Mouse (Mus musculus) liver, embryonic 16.5 days (tissue): ENCODE data around the gene Mamdc2. TPM values are rescaled to one million over a fixed set of nuclear protein-coding genes. Genes with fewer than 3 reads are reported as not detected.
A peak's percentile ranks its signal among the peaks of the same experiment; 100 is the strongest.

Experiments used
- ATAC-seq: fragments of 200-750 bp; cut with Nextera tagmentation; 2 replicates; pipeline ENCODE4 v1.8.0; 2017; ENCODE audit warnings: low read depth, mild to moderate bottlenecking, moderate number of reproducible peaks, moderate library complexity
- H3K27ac ChIP-seq: fragments of 300-500 bp; sonication (generic); 2 replicates; pipeline ENCODE4 v1.5.1; 2014; ENCODE audit warnings: mild to moderate bottlenecking, low read length
- H3K27me3 ChIP-seq: fragments of 300-500 bp; sonication (generic); 2 replicates; pipeline ENCODE4 v1.6.1; 2014; ENCODE audit warnings: low read depth, low read length, mixed read lengths; ENCODE audit not compliant: control insufficient read depth, insufficient read depth
- H3K36me3 ChIP-seq: fragments of 300-500 bp; sonication (generic); 2 replicates; pipeline ENCODE4 v1.6.1; 2014; ENCODE audit warnings: mild to moderate bottlenecking; ENCODE audit not compliant: control insufficient read depth, insufficient read depth
- H3K4me1 ChIP-seq: fragments of 300-500 bp; sonication (generic); 2 replicates; pipeline ENCODE4 v1.6.1; 2014; ENCODE audit warnings: low read depth, low read length, mixed read lengths; ENCODE audit not compliant: control insufficient read depth
- H3K4me2 ChIP-seq: fragments of 300-500 bp; sonication (generic); 2 replicates; pipeline ENCODE4 v1.6.1; 2014; ENCODE audit warnings: low read depth, low read length, mixed read lengths
- H3K4me3 ChIP-seq: fragments of 300-500 bp; sonication (generic); 2 replicates; pipeline ENCODE4 v1.5.1; 2014; ENCODE audit warnings: low read depth, mild to moderate bottlenecking, low read length
- H3K9ac ChIP-seq: fragments of 300-500 bp; sonication (generic); 2 replicates; pipeline ENCODE4 v1.6.1; 2014; ENCODE audit warnings: low read depth, low read length
- H3K9me3 ChIP-seq: fragments of 300-500 bp; sonication (generic); replicated peaks from 2 replicates; pipeline ENCODE4 v1.6.1; 2016; ENCODE audit warnings: low read length; ENCODE audit not compliant: control insufficient read depth
- WGBS: fragments of 180-500 bp; shearing (Covaris S2); extraction: QIAGEN DNeasy Blood & Tissue Kit; methylation state at CpG from one replicate; pipeline ENCODE4 v1.1.7; 2014; ENCODE audit not compliant: insufficient replicate concordance; 5-methylcytosine and 5-hydroxymethylcytosine counted together
- polyA plus RNA-seq: library from polyadenylated mRNA; unstranded; fragments of >200 nt; fragmentation: Nextera tagmentation; extraction: Ambion mirVana; gene quantifications from 2 replicates; pipeline ENCODE4 v1.2.1, GENCODE M21; 2015

Mamdc2 gene
- polyA plus RNA-seq, 1 experiment from 2014 or later = 0.46 TPM

- Histone ChIP-seq H3K27me3 (no peaks in the 10 kb centered on the region; the same call in 1 of the 2 replicates), H3K4me2 (peak overlapping the region; percentile 57), H3K9ac (no peak overlapping the region), H3K4me1 (no peaks in the 10 kb centered on the region), H3K9me3 (no peaks in the 10 kb centered on the region), H3K36me3 (no peaks in the 10 kb centered on the region), H3K4me3 (peak overlapping the region; percentile 43), H3K27ac (no peak overlapping the region)
- 2% methylated on average over 23 of the region's 23 CpGs for WGBS
- no peak for ATAC-seq
Observed at GRCm38 (mm10) chr19:23447221-23447987, 838 bp downstream of the Mamdc2 start.

DNA sequence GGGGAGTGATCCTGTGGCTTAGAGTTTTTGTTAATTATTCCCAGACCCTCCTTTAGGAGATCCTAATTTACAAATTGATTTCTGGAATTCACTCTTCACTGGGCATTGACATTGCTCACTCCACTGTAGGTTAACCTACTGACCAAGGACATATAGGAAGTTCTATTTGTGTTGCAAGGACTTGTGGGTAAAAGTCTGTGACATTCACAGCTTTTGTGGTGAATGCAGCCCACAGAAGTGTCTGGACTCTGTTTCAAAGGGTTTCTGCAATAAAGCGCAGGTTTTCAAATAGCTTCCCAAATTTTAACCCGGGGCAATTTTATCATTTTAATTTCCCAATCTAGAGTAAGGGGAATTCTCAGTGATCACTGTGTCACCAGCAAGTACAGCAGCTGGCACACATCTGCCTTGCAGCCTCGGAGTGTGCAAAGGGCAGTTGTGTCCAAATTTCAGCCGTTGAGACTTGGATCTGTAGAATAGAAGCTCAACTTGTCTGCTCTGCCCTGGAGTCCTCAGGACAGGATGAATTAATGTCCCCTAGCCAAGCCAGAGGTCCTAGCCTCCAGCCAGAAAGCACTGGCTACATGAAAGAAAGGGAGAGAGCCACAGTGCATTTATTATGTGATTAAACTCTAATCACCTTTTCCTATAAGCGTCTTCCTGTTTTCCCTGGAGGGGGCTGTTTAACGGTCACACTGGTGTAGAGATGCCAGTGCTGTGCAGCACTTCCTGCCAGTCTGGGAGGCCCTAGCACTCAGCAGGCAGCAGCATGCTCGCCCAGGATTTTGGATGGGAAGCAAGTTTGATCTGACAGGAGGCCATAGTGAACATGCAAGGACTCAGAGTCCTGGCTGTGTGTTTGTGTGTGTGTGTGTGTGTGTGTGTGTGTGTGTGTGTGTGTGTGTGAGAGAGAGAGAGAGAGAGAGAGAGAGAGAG is 3.1 kb downstream of the Mamdc2 start:
- Histone ChIP-seq H3K36me3 (no peaks in the 10 kb centered on the region), H3K9me3 (no peaks in the 10 kb centered on the region), H3K4me2 (no peak overlapping the region), H3K4me1 (no peaks in the 10 kb centered on the region), H3K27me3 (no peaks in the 10 kb centered on the region; the same call in 1 of the 2 replicates), H3K27ac (no peak overlapping the region), H3K4me3 (no peak overlapping the region), H3K9ac (no peak overlapping the region)
- 19% methylated on average over 7 of the region's 7 CpGs for WGBS
- ATAC-seq = no peak

GRCm38 (mm10) chr19:23435731-23436130 is 12.5 kb downstream of the Mamdc2 start:
- no peak overlapping the region for H3K4me3 ChIP-seq
- WGBS = 74% methylated on average over 4 of the region's 4 CpGs
- H3K27me3 ChIP-seq = no peaks in the 10 kb centered on the region
- no peaks in the 10 kb centered on the region for H3K36me3 ChIP-seq
- H3K4me2 ChIP-seq = no peak overlapping the region
- H3K9me3 ChIP-seq = no peaks in the 10 kb centered on the region
- no peak overlapping the region for H3K27ac ChIP-seq
- H3K9ac ChIP-seq = no peak overlapping the region
- H3K4me1 ChIP-seq = no peaks in the 10 kb centered on the region
- ATAC-seq = no peak

DNA sequence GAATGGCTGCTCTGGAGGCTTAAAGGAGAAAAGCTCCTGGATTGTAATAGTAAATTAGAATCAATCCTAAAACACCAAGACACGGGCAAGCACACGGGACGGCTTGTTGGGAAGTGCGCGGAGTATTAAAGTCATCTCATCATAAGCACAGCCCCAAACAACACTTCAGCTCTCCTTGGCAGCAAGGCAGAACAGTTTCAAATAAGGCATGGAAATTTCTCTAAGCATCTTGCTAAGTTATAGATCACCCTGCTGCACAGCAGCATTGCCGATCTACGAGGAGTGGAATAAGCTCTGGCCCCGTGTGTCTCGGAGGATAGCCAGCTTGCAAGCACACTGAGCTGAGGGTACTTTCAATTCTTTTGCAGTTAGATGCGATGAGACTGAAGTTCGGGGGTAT is 13.8 kb downstream of the Mamdc2 start:
- Histone ChIP-seq H3K4me1 (no peaks in the 10 kb centered on the region), H3K27ac (no peak overlapping the region), H3K4me3 (no peak overlapping the region), H3K9ac (no peak overlapping the region), H3K9me3 (no peaks in the 10 kb centered on the region), H3K36me3 (no peaks in the 10 kb centered on the region), H3K27me3 (no peaks in the 10 kb centered on the region), H3K4me2 (no peak overlapping the region)
- WGBS = 74% methylated on average over 11 of the region's 11 CpGs
- ATAC-seq = no peak

DNA sequence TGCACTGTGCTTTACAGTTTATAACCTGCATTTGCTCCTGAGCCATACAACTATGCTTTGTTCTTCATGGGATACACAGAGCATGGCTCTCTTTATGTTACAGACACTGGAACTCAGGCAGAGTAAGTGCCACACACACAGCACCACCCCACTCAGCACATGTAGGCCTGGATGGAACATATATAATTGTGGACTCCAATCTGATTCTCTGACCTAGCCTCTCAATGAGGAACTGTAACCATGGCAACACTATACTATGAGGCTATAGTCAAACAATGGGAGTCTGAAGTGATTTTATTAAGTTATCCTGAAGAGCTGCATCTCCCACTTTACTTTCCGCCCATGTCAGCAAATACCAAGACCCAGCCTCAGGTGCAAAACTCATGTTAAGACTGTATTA is 30.6 kb downstream of the Mamdc2 start:
- H3K36me3 ChIP-seq = no peaks in the 10 kb centered on the region
- H3K4me3 ChIP-seq = no peak overlapping the region
- H3K27me3 ChIP-seq = no peaks in the 10 kb centered on the region
- H3K4me2 ChIP-seq = no peak overlapping the region
- no peaks in the 10 kb centered on the region for H3K4me1 ChIP-seq
- WGBS = 50% methylated on average over 1 of the region's 1 CpGs
- H3K27ac ChIP-seq = no peak overlapping the region
- H3K9ac ChIP-seq = no peak overlapping the region
- ATAC-seq = no peak
- H3K9me3 ChIP-seq = no peaks in the 10 kb centered on the region

- 68% methylated on average over 5 of the region's 5 CpGs for WGBS
- Histone ChIP-seq H3K27ac (no peak overlapping the region), H3K4me2 (no peak overlapping the region), H3K9me3 (no peaks in the 10 kb centered on the region), H3K27me3 (no peaks in the 10 kb centered on the region), H3K4me1 (no peaks in the 10 kb centered on the region), H3K36me3 (no peaks in the 10 kb centered on the region), H3K4me3 (no peak overlapping the region), H3K9ac (no peak overlapping the region)
- ATAC-seq = no peak
Observed at GRCm38 (mm10) chr19:23410800-23411199, 37.4 kb downstream of the Mamdc2 start.

- no peaks in the 10 kb centered on the region for H3K36me3 ChIP-seq
- no peak overlapping the region for H3K4me3 ChIP-seq
- no peaks in the 10 kb centered on the region for H3K27me3 ChIP-seq
- no peak for ATAC-seq
- H3K4me1 ChIP-seq = no peaks in the 10 kb centered on the region
- H3K4me2 ChIP-seq = no peak overlapping the region
- no peak overlapping the region for H3K27ac ChIP-seq
- no peak overlapping the region for H3K9ac ChIP-seq
- WGBS = 78% methylated on average over 4 of the region's 4 CpGs
- no peaks in the 10 kb centered on the region for H3K9me3 ChIP-seq
Observed at GRCm38 (mm10) chr19:23410328-23410727, 37.9 kb downstream of the Mamdc2 start.

DNA sequence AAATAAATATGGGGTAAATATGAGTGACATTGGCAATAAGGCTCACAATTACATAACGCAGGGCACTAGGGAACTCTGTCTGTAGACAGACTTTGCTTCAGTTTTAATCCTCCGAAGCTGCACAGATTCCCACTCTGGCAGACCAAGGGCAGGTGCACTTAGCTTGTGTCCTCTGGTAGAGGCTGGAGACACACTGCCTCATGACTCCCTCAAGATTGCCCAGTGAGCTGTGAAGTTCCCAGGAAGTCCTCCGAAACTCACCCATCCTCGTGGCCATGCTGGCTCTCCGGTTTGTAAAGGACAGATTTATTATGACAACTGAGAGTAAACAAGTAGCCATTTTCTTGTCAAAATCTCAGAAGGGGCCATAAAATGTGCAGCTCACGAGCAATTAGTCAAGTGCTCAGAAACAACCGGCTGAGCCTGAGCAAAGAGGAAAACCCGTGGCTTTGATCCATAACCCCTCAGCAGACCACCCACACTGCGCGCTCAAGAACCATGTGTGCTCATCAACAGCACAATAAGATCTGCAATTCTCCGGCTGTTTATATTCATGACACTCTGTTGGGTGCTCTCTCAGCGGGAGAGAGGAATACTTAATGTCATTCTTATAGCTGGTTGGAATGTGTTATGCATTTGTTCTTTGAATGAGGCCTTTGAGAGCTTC is 46.6 kb downstream of the Mamdc2 start:
- no peak for ATAC-seq
- Histone ChIP-seq H3K27me3 (no peaks in the 10 kb centered on the region), H3K9me3 (no peaks in the 10 kb centered on the region), H3K4me2 (no peak overlapping the region), H3K4me1 (no peaks in the 10 kb centered on the region), H3K36me3 (no peaks in the 10 kb centered on the region), H3K4me3 (no peak overlapping the region), H3K27ac (no peak overlapping the region), H3K9ac (no peak overlapping the region)
- 59% methylated on average over 12 of the region's 12 CpGs for whole genome bisulfite sequencing
